Mouse (Mus musculus): Measurements from ENCODE around the gene Oxct2b. TPM values are rescaled to one million over a fixed set of nuclear protein-coding genes. Genes with fewer than 3 reads are reported as not detected.

Oxct2b gene
- 237 and 290 TPM in 2 replicates for polyA plus RNA-seq (2012; rRNA removed)

DNA sequence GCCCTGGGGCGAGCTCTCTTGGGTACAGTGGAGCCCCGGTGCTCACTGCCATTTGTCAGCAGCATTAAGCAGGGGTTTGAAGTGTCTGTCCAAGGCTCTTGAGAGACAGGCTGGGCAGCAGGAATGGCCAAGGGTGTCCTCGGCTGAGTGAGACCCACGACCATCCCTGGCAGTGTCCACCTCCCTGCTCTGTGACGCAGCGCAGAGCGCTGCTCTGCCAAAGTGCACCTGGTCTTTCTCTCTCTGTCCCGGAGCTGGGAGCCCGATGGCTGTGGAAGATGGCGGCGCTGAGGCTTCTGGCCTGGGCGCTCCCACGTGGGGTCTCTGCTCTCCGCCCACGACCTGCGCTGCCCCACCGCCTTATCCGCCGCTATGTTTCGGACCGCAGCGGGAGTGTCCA lies at the start of gene Oxct2b:
TSS of gene Oxct2b (plus strand) at position 256 of the 400 bp plus-strand sequence.
- no peak within 1 kb of the TSS for H3K27ac ChIP-seq (ENCODE audit: control insufficient read depth, insufficient read depth, low read depth, low read length)
- no peaks in the 10 kb centered on the region for H3K36me3 ChIP-seq (ENCODE audit: control insufficient read depth, insufficient read depth, low read length)
- H3K4me3 ChIP-seq (ENCODE audit: control insufficient read depth, low read depth, low read length), result peak within 1 kb of the TSS; percentile 80
- H3K27me3 ChIP-seq (ENCODE audit: control insufficient read depth, insufficient read depth, low read length), result no peaks in the 10 kb centered on the region
- H3K4me1 ChIP-seq (ENCODE audit: control insufficient read depth, insufficient read depth, low read length), result peaks cover 10% of the 10 kb centered on the region
- peak; percentile 49; the same call in 1 of the 2 replicates for TF ChIP-seq POLR2A (IDR thresholded peaks at IDR 0.05; ENCODE audit: control insufficient read depth, low read depth, low read length)
- TF ChIP-seq CTCF (IDR thresholded peaks at IDR 0.05; ENCODE audit: control insufficient read depth, insufficient read depth, insufficient replicate concordance, low read depth, low read length), result no peak

GRCm38 (mm10) chr4:123068646-123069045 lies 47.4 kb upstream of the Oxct2b start:
- H3K4me1 ChIP-seq (ENCODE audit: control insufficient read depth, insufficient read depth, low read length), result no peaks in the 10 kb centered on the region; the same call in 1 of the 2 replicates
- H3K36me3 ChIP-seq (ENCODE audit: control insufficient read depth, insufficient read depth, low read length), result no peaks in the 10 kb centered on the region
- no peak overlapping the region for H3K4me3 ChIP-seq (ENCODE audit: control insufficient read depth, low read depth, low read length)
- H3K27ac ChIP-seq (ENCODE audit: control insufficient read depth, insufficient read depth, low read depth, low read length), result no peak overlapping the region
- H3K27me3 ChIP-seq (ENCODE audit: control insufficient read depth, insufficient read depth, low read length), result no peaks in the 10 kb centered on the region
- no peak for TF ChIP-seq CTCF (IDR thresholded peaks at IDR 0.05; ENCODE audit: control insufficient read depth, insufficient read depth, insufficient replicate concordance, low read depth, low read length)
- TF ChIP-seq POLR2A (IDR thresholded peaks at IDR 0.05; ENCODE audit: control insufficient read depth, low read depth, low read length), result no peak

GRCm38 (mm10) chr4:123071266-123071966 lies 44.6 kb upstream of the Oxct2b start:
- H3K4me3 ChIP-seq (ENCODE audit: control insufficient read depth, low read depth, low read length), result no peak overlapping the region
- TF ChIP-seq CTCF (IDR thresholded peaks at IDR 0.05; ENCODE audit: control insufficient read depth, insufficient read depth, insufficient replicate concordance, low read depth, low read length) (0 out of 2 replicates have a peak, but pooled peaks have one; percentile 23), POLR2A (IDR thresholded peaks at IDR 0.05; ENCODE audit: control insufficient read depth, low read depth, low read length) (no peak)
- H3K36me3 ChIP-seq (ENCODE audit: control insufficient read depth, insufficient read depth, low read length), result no peaks in the 10 kb centered on the region
- H3K27me3 ChIP-seq (ENCODE audit: control insufficient read depth, insufficient read depth, low read length), result no peaks in the 10 kb centered on the region
- no peak overlapping the region for H3K27ac ChIP-seq (ENCODE audit: control insufficient read depth, insufficient read depth, low read depth, low read length)
- H3K4me1 ChIP-seq (ENCODE audit: control insufficient read depth, insufficient read depth, low read length), result no peaks in the 10 kb centered on the region; the same call in 1 of the 2 replicates

- H3K4me3 ChIP-seq (ENCODE audit: control insufficient read depth, low read depth, low read length), result no peak overlapping the region
- no peaks in the 10 kb centered on the region for H3K36me3 ChIP-seq (ENCODE audit: control insufficient read depth, insufficient read depth, low read length)
- H3K27me3 ChIP-seq (ENCODE audit: control insufficient read depth, insufficient read depth, low read length), result no peaks in the 10 kb centered on the region
- no peak overlapping the region for H3K27ac ChIP-seq (ENCODE audit: control insufficient read depth, insufficient read depth, low read depth, low read length)
- TF ChIP-seq CTCF (IDR thresholded peaks at IDR 0.05; ENCODE audit: control insufficient read depth, insufficient read depth, insufficient replicate concordance, low read depth, low read length), result no peak
- no peak for TF ChIP-seq POLR2A (IDR thresholded peaks at IDR 0.05; ENCODE audit: control insufficient read depth, low read depth, low read length)
- no peaks in the 10 kb centered on the region for H3K4me1 ChIP-seq (ENCODE audit: control insufficient read depth, insufficient read depth, low read length)
Measured at GRCm38 (mm10) chr4:123076928-123077327, 39.1 kb upstream of the Oxct2b start.

DNA sequence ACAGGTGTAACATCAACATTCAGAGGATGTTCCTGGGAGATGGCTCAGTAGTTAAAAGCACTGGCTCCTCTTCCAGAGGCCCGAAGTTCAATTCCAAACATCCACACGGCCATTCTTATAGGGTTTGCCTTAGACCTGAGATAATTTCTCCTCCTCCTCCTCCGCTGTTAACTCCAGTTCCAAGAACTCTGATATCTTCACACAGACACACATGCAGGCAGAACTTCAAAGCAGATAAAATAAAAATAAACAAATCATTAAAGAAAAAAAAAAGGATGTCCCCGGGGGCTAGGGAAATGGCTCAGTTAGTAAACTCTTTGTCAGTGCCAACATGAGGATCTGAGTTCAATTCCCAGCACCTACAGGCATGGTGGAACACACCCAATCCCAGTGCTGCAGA lies 37.8 kb upstream of the Oxct2b start:
- Histone ChIP-seq H3K4me3 (ENCODE audit: control insufficient read depth, low read depth, low read length) (no peak overlapping the region), H3K27ac (ENCODE audit: control insufficient read depth, insufficient read depth, low read depth, low read length) (no peak overlapping the region), H3K36me3 (ENCODE audit: control insufficient read depth, insufficient read depth, low read length) (no peaks in the 10 kb centered on the region), H3K27me3 (ENCODE audit: control insufficient read depth, insufficient read depth, low read length) (no peaks in the 10 kb centered on the region), H3K4me1 (ENCODE audit: control insufficient read depth, insufficient read depth, low read length) (peaks cover 2% of the 10 kb centered on the region)
- no peak for TF ChIP-seq CTCF (IDR thresholded peaks at IDR 0.05; ENCODE audit: control insufficient read depth, insufficient read depth, insufficient replicate concordance, low read depth, low read length)
- TF ChIP-seq POLR2A (IDR thresholded peaks at IDR 0.05; ENCODE audit: control insufficient read depth, low read depth, low read length), result no peak

DNA sequence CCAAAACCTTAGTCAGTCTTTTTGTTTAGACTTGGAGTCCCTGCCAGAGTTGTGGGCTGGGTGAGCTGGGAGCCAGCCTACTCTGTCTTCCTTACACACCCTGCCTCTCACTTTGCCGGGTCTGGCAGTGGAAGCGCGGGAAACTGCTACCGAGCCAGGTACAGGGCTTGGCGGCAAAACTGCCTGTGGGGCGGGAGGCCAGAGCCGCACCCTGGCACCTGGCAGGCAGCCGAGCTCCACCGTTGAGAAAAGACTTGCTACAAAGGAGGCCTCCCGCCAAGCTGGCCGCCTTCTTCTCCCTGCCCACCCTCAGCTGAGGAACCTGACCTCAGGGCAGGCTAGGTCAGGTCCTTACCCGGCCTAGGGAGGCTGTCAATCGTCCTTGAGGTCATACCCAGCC lies 35.3 kb upstream of the Oxct2b start:
- Histone ChIP-seq H3K4me3 (ENCODE audit: control insufficient read depth, low read depth, low read length) (no peak overlapping the region), H3K36me3 (ENCODE audit: control insufficient read depth, insufficient read depth, low read length) (no peaks in the 10 kb centered on the region), H3K27me3 (ENCODE audit: control insufficient read depth, insufficient read depth, low read length) (no peaks in the 10 kb centered on the region), H3K4me1 (ENCODE audit: control insufficient read depth, insufficient read depth, low read length) (peaks cover 2% of the 10 kb centered on the region), H3K27ac (ENCODE audit: control insufficient read depth, insufficient read depth, low read depth, low read length) (no peak overlapping the region)
- TF ChIP-seq CTCF (IDR thresholded peaks at IDR 0.05; ENCODE audit: control insufficient read depth, insufficient read depth, insufficient replicate concordance, low read depth, low read length) (no peak), POLR2A (IDR thresholded peaks at IDR 0.05; ENCODE audit: control insufficient read depth, low read depth, low read length) (no peak)

GRCm38 (mm10) chr4:123082283-123083163 lies 33.5 kb upstream of the Oxct2b start:
- H3K27ac ChIP-seq (ENCODE audit: control insufficient read depth, insufficient read depth, low read depth, low read length), result no peak overlapping the region
- H3K27me3 ChIP-seq (ENCODE audit: control insufficient read depth, insufficient read depth, low read length), result no peaks in the 10 kb centered on the region
- no peaks in the 10 kb centered on the region for H3K36me3 ChIP-seq (ENCODE audit: control insufficient read depth, insufficient read depth, low read length)
- peak overlapping the region; percentile 70 for H3K4me3 ChIP-seq (ENCODE audit: control insufficient read depth, low read depth, low read length)
- peaks cover 2% of the 10 kb centered on the region for H3K4me1 ChIP-seq (ENCODE audit: control insufficient read depth, insufficient read depth, low read length)
- TF ChIP-seq CTCF (IDR thresholded peaks at IDR 0.05; ENCODE audit: control insufficient read depth, insufficient read depth, insufficient replicate concordance, low read depth, low read length) (peak; percentile 93), POLR2A (IDR thresholded peaks at IDR 0.05; ENCODE audit: control insufficient read depth, low read depth, low read length) (no peak)
